Mouse (Mus musculus) ES-E14 (cell line): Measurements from ENCODE around the gene Klrk1. TPM values are rescaled to one million over a fixed set of nuclear protein-coding genes. Genes with fewer than 3 reads are reported as not detected.
"Not testable (repeated sequence)": the region's sequence is repeated elsewhere in the genome, so short reads cannot be mapped to it uniquely, and the experiment has no call there.

Experiments used
- DNase-seq: peaks from one replicate; pipeline ENCODE4 v3.0.0-alpha.2; 2013; ENCODE audit warnings: low read depth, low spot score
- H3K27ac ChIP-seq: 2 replicates; pipeline ENCODE4 v1.5.1; 2012; ENCODE audit warnings: low read depth, mild to moderate bottlenecking, low read length, moderate library complexity, mixed read lengths; ENCODE audit not compliant: poor library complexity, insufficient read depth, severe bottlenecking
- H3K36me3 ChIP-seq: 2 replicates; pipeline ENCODE4 v1.6.1; 2012; ENCODE audit warnings: mild to moderate bottlenecking, low read length, moderate library complexity, mixed read lengths; ENCODE audit not compliant: control insufficient read depth, poor library complexity, insufficient read depth, severe bottlenecking
- H3K4me1 ChIP-seq, 2 experiments: fragments of 150-350 bp in 1 of 2; sonication (generic) in 1 of 2; 2 replicates each; pipeline ENCODE4 v1.6.1; 2012; ENCODE audit warnings: low read length in 2 of 2, mild to moderate bottlenecking in 1 of 2, mixed read lengths in 1 of 2; ENCODE audit not compliant: control insufficient read depth in 2 of 2, insufficient read depth in 2 of 2, poor library complexity in 1 of 2
- H3K4me3 ChIP-seq, 2 experiments: fragments of 150-350 bp in 1 of 2; sonication (generic) in 1 of 2; 2 replicates each; pipeline ENCODE4 v1.5.1; 2012; ENCODE audit warnings: low read length in 2 of 2, low read depth in 1 of 2, mild to moderate bottlenecking in 1 of 2, mixed read lengths in 1 of 2; ENCODE audit not compliant: insufficient read depth in 1 of 2, poor library complexity in 1 of 2, severe bottlenecking in 1 of 2
- H3K9ac ChIP-seq: 2 replicates; pipeline ENCODE4 v1.6.1; 2012; ENCODE audit warnings: low read depth, mild to moderate bottlenecking, low read length, mixed read lengths; ENCODE audit not compliant: poor library complexity, insufficient read depth, severe bottlenecking
- H3K9me3 ChIP-seq: fragments of 150-350 bp; sonication (generic); 2 replicates; pipeline ENCODE4 v1.6.1; 2012; ENCODE audit warnings: low read depth, mild to moderate bottlenecking, low read length; ENCODE audit not compliant: control insufficient read depth, insufficient read depth
- CHD2 ChIP-seq: IDR thresholded peaks from 2 replicates; pipeline ENCODE4 v1.6.1; 2014; ENCODE audit warnings: mild to moderate bottlenecking, low read depth, low read length, inconsistent platforms
- HCFC1 ChIP-seq: IDR thresholded peaks from 2 replicates; pipeline ENCODE4 v1.6.1; 2012; ENCODE audit warnings: low read length, inconsistent platforms, borderline replicate concordance; ENCODE audit not compliant: insufficient read depth
- MAFK ChIP-seq: IDR thresholded peaks from 2 replicates; pipeline ENCODE4 v1.6.1; 2014; ENCODE audit warnings: mild to moderate bottlenecking, low read depth, low read length, inconsistent platforms; ENCODE audit not compliant: insufficient read depth
- ZC3H11A ChIP-seq: IDR thresholded peaks from 2 replicates; pipeline ENCODE4 v1.6.1; 2012; ENCODE audit warnings: low read depth, mild to moderate bottlenecking, inconsistent platforms, low read length, borderline replicate concordance
- in situ Hi-C, 2 experiments: fragments of 600-800 bp; cut with MboI; formaldehyde crosslinking; loops; one replicate each; pipeline ENCODE4 v1.15.1; 2025; ENCODE audit warnings: low sequenced_read_pairs in 2 of 2, inconsistent platforms in 1 of 2; ENCODE audit not compliant: unreplicated experiment in 2 of 2
- total RNA-seq: library from RNA; depleted of rRNA; stranded (reverse); fragments of 300-350 nt; gene quantifications from 2 replicates; pipeline ENCODE4 v1.2.3, GENCODE M21; 2012; rRNA removed

Gene Klrk1
- total RNA-seq = not detected in 2 replicates

DNA sequence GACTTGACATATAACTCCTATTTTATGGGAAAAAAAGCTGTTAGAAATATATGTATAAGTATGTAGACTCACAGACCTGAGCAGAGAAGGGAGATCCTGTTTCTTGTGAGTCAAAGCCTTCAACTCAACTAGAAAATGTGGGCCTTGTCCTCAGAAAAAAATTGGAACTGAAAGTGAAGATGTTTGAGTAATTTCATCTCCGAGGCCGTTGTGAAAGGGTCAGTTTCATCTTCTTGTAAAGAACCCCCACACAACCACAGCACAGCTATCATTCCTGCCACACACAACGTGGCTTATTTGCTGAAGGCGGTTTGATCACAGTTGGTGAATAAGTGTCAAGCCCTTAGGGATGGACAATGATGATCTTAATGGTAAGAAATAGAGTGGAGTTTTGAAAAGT lies at the start of gene Klrk1:
Klrk1 (minus strand) TSS at position 130 of the 400 bp plus-strand sequence.
- DNase-seq = no peak
- in situ Hi-C loops = no loop called here
- Histone ChIP-seq H3K9me3 (no peaks in the 10 kb centered on the region), H3K36me3 (no peaks in the 10 kb centered on the region), H3K9ac (no peak within 1 kb of the TSS), H3K4me3 (no peak within 1 kb of the TSS), H3K4me1 (no peaks in the 10 kb centered on the region), H3K27ac (no peak within 1 kb of the TSS)
- TF ChIP-seq HCFC1 (no peak), CHD2 (no peak), ZC3H11A (no peak), MAFK (no peak)

DNA sequence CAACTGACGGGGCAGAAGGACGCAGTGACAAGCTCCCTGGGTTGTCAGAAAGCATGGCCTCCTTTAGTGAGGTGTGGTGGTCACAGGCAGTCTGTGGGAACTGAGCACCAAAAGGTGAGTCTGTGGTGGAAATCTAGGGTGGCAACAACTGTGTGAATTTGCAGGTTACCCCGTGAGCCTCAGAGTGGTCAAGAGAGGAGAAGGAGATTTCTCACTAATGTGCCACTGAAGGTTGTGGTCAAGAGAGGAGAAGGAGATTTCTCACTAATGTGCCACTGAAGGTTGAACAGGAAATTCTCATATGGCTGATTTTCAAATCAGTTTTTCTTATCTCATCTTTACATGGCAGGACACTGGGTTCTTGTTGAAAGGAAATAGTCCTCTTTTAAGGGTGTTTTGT lies 37.6 kb upstream of the Klrk1 start:
- H3K4me1 ChIP-seq, H3K9me3 ChIP-seq, H3K4me3 ChIP-seq, in situ Hi-C loops, H3K9ac ChIP-seq, H3K36me3 ChIP-seq, H3K27ac ChIP-seq, DNase-seq: not testable (repeated sequence)

DNA sequence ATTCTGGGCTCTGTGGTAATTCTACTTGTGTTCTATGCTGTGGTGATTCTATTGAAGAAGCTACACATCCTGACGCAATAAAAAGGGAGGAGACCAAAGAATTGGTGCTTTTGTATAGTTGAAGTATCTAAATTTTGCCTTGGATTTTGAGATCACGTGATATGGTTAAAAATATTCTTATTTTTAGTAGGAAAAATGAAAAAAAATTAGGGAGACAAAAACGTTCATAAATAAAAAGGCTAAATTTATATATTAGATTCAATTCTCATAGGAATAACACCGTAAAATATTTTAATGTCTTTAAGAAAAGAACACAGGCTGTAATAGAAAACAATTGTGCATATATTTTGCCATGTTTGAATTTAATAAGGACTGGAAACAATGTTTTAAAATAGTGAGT lies 36.9 kb upstream of the Klrk1 start, which contains the start of gene Klrc2:
Klrc2 (minus strand) TSS at position 101 of the 400 bp plus-strand sequence.
- DNase-seq, H3K4me1 ChIP-seq, in situ Hi-C loops, H3K9ac ChIP-seq, H3K9me3 ChIP-seq, H3K4me3 ChIP-seq, H3K36me3 ChIP-seq, H3K27ac ChIP-seq: not testable (repeated sequence)

DNA sequence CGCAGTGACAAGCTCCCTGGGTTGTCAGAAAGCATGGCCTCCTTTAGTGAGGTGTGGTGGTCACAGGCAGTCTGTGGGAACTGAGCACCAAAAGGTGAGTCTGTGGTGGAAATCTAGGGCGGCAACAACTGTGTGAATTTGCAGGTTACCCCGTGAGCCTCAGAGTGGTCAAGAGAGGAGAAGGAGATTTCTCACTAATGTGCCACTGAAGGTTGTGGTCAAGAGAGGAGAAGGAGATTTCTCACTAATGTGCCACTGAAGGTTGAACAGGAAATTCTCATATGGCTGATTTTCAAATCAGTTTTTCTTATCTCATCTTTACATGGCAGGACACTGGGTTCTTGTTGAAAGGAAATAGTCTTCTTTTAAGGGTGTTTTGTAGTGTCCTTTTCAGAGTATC lies 20.4 kb upstream of the Klrk1 start:
- H3K4me3 ChIP-seq, H3K4me1 ChIP-seq, in situ Hi-C loops, H3K27ac ChIP-seq, DNase-seq, H3K9ac ChIP-seq, H3K9me3 ChIP-seq, H3K36me3 ChIP-seq: not testable (repeated sequence)

DNA sequence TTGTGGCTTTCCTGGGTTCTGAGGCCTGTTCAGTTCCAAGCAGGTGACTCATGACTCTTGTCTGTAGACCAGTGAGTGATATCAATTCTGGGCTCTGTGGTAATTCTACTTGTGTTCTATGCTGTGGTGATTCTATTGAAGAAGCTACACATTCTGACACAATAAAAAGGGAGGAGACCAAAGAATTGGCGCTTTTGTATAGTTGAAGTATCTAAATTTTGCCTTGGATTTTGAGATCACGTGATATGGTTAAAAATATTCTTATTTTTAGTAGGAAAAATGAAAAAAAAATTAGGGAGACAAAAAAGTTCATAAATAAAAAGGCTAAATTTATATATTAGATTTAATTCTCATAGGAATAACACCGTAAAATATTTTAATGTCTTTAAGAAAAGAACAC lies 19.6 kb upstream of the Klrk1 start, which contains the start of gene Klrc3:
Klrc3 (minus strand) TSS at position 101 of the 400 bp plus-strand sequence.
- H3K9ac ChIP-seq, in situ Hi-C loops, H3K4me1 ChIP-seq, H3K27ac ChIP-seq, H3K36me3 ChIP-seq, H3K4me3 ChIP-seq, DNase-seq, H3K9me3 ChIP-seq: not testable (repeated sequence)

DNA sequence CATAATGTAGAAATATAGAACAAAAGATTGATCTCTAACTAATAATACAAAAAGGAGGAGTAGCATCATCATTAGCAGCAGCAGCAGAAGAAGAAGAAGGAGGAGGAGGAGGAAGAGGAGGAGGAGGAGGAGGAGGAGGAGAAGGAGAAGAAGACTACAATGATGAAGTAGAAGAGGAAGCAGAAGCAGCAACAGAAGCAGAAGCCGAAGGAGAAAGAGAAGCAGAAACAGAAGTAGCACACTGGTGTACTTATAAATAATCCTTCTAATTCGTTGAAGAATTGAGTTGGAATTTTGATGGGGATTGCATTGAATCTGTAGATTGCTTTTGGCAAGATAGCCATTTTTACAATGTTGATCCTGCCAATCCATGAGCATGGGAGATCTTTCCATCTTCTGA lies 7.4 kb upstream of the Klrk1 start:
- H3K36me3 ChIP-seq, H3K4me3 ChIP-seq, H3K4me1 ChIP-seq, H3K9me3 ChIP-seq, H3K9ac ChIP-seq, in situ Hi-C loops, H3K27ac ChIP-seq, DNase-seq: not testable (repeated sequence)
